Mouse (Mus musculus) midbrain, postnatal 0 days (tissue): ENCODE data around the gene Stx12. TPM values are rescaled to one million over a fixed set of nuclear protein-coding genes. Genes with fewer than 3 reads are reported as not detected.
"Not testable (repeated sequence)": the region's sequence is repeated elsewhere in the genome, so short reads cannot be mapped to it uniquely, and the experiment has no call there.

Source experiments
- ATAC-seq: fragments of 200-750 bp; cut with Nextera tagmentation; 2 replicates; pipeline ENCODE4 v1.8.0; 2017; ENCODE audit warnings: moderate number of reproducible peaks, mild to moderate bottlenecking, moderate TSS enrichment, moderate library complexity; ENCODE audit not compliant: low FRiP score
- DNase-seq: peaks from one replicate; pipeline ENCODE4 v3.0.0-alpha.2; 2015; ENCODE audit warnings: low spot score
- H3K27ac ChIP-seq: fragments of 300-500 bp; sonication (generic); 2 replicates; pipeline ENCODE4 v1.5.1; 2014; ENCODE audit warnings: low read depth, mild to moderate bottlenecking, low read length, mixed read lengths
- H3K27me3 ChIP-seq: fragments of 300-500 bp; sonication (generic); 2 replicates; pipeline ENCODE4 v1.6.1; 2014; ENCODE audit warnings: low read length, control low read depth, mixed read lengths; ENCODE audit not compliant: insufficient read depth
- H3K36me3 ChIP-seq: fragments of 300-500 bp; sonication (generic); 2 replicates; pipeline ENCODE4 v1.6.1; 2014; ENCODE audit warnings: low read length, control low read depth, mixed read lengths; ENCODE audit not compliant: insufficient read depth
- H3K4me1 ChIP-seq: fragments of 300-500 bp; sonication (generic); 2 replicates; pipeline ENCODE4 v1.6.1; 2014; ENCODE audit warnings: mild to moderate bottlenecking, control low read depth, antibody characterized with exemption, low read length, mixed read lengths; ENCODE audit not compliant: insufficient read depth
- H3K4me2 ChIP-seq: fragments of 300-500 bp; sonication (generic); 2 replicates; pipeline ENCODE4 v1.6.1; 2014; ENCODE audit warnings: low read depth, mild to moderate bottlenecking, low read length, mixed read lengths; ENCODE audit not compliant: poor library complexity, severe bottlenecking
- H3K4me3 ChIP-seq: fragments of 300-500 bp; sonication (generic); 2 replicates; pipeline ENCODE4 v1.5.1; 2014; ENCODE audit warnings: low read depth, mild to moderate bottlenecking, low read length, moderate library complexity
- H3K9ac ChIP-seq: fragments of 300-500 bp; sonication (generic); replicated peaks from 2 replicates; pipeline ENCODE4 v1.6.1; 2014; ENCODE audit warnings: mild to moderate bottlenecking, low read length, moderate library complexity, mixed read lengths; ENCODE audit not compliant: poor library complexity, severe bottlenecking
- H3K9me3 ChIP-seq: fragments of 300-500 bp; sonication (generic); 2 replicates; pipeline ENCODE4 v1.6.1; 2016; ENCODE audit warnings: low read length, control low read depth
- CTCF ChIP-seq: IDR thresholded peaks from 2 replicates; pipeline ENCODE4 v1.5.1; 2016; ENCODE audit warnings: antibody characterized with exemption, mild to moderate bottlenecking
- WGBS: fragments of 180-500 bp; shearing (Covaris S2); extraction: QIAGEN DNeasy Blood & Tissue Kit; methylation state at CpG from one replicate; pipeline ENCODE4 v1.1.7; 2014; 5-methylcytosine and 5-hydroxymethylcytosine counted together
- polyA plus RNA-seq: library from polyadenylated mRNA; unstranded; fragments of >200 nt; fragmentation: Nextera tagmentation; extraction: Ambion mirVana; gene quantifications from 2 replicates; pipeline ENCODE4 v1.2.1, GENCODE M21; 2015
- total RNA-seq: library from RNA; depleted of rRNA; stranded (reverse); fragments of >200 nt; gene quantifications from 2 replicates; pipeline ENCODE4 v1.2.3, GENCODE M21; 2014; rRNA removed

Gene Stx12
- total RNA-seq: 142 and 153 TPM in 2 replicates
- polyA plus RNA-seq: 151 and 158 TPM in 2 replicates

GRCm38 (mm10) chr4:132884064-132884843 is at the start of gene Stx12:
TSS of gene Stx12 (minus strand) at chr4:132884509.
- Histone ChIP-seq H3K9me3 (no peaks in the 10 kb centered on the region), H3K27me3 (no peaks in the 10 kb centered on the region), H3K9ac (peak within 1 kb of the TSS; percentile 91), H3K36me3 (peaks cover 4% of the 10 kb centered on the region; the same call in 1 of the 2 replicates), H3K4me3 (peak within 1 kb of the TSS; percentile 97), H3K4me2 (peak within 1 kb of the TSS; percentile 63), H3K27ac (peak within 1 kb of the TSS; percentile 77), H3K4me1 (peaks cover 10% of the 10 kb centered on the region; the same call in 1 of the 2 replicates)
- under 1% methylated on average over 71 of the region's 72 CpGs for WGBS
- TF ChIP-seq CTCF: no peak
- ATAC-seq (peak; percentile 95), DNase-seq (peak; percentile 93)

- no peak for DNase-seq
- H3K9ac ChIP-seq: no peak overlapping the region
- no peak for ATAC-seq
- H3K27me3 ChIP-seq: no peaks in the 10 kb centered on the region
- no peak overlapping the region for H3K4me3 ChIP-seq
- H3K36me3 ChIP-seq: no peaks in the 10 kb centered on the region
- H3K27ac ChIP-seq: no peak overlapping the region
- 0 out of 2 replicates have a peak, but pooled peaks cover 8% of the 10 kb centered on the region for H3K4me1 ChIP-seq
- H3K9me3 ChIP-seq: no peaks in the 10 kb centered on the region
- WGBS: 83% methylated on average over 4 of the region's 4 CpGs
- no peak overlapping the region for H3K4me2 ChIP-seq
- TF ChIP-seq CTCF: no peak
These were observed 48.6 kb upstream of the Stx12 start for GRCm38 (mm10) chr4:132932752-132933404.

- Histone ChIP-seq H3K27me3 (no peaks in the 10 kb centered on the region), H3K4me2 (no peak overlapping the region), H3K4me1 (0 out of 2 replicates have a peak, but pooled peaks cover 8% of the 10 kb centered on the region), H3K4me3 (no peak overlapping the region), H3K9ac (no peak overlapping the region), H3K27ac (no peak overlapping the region), H3K9me3 (no peaks in the 10 kb centered on the region), H3K36me3 (no peaks in the 10 kb centered on the region)
- no peak for ATAC-seq
- WGBS: 5% methylated on average over 8 of the region's 8 CpGs
- peak; percentile 73 for TF ChIP-seq CTCF
- DNase-seq: peak; percentile 60
These were observed 46.5 kb upstream of the Stx12 start for GRCm38 (mm10) chr4:132930784-132931183.

- ATAC-seq, H3K27me3 ChIP-seq, H3K4me2 ChIP-seq, H3K9me3 ChIP-seq, H3K9ac ChIP-seq, H3K4me3 ChIP-seq, H3K27ac ChIP-seq, H3K4me1 ChIP-seq, H3K36me3 ChIP-seq, DNase-seq: not testable (repeated sequence)
- 69% methylated on average over 2 of the region's 2 CpGs for WGBS
These were observed 42.2 kb upstream of the Stx12 start for GRCm38 (mm10) chr4:132926520-132926919.

GRCm38 (mm10) chr4:132922558-132923008 is 38.3 kb upstream of the Stx12 start, which contains the start of gene Fam76a:
TSS of gene Fam76a (minus strand) at chr4:132922558.
- peak; percentile 100 for DNase-seq
- Histone ChIP-seq H3K27ac (peak within 1 kb of the TSS; percentile 87), H3K9me3 (no peaks in the 10 kb centered on the region), H3K36me3 (peaks cover 4% of the 10 kb centered on the region), H3K9ac (peak within 1 kb of the TSS; percentile 90), H3K27me3 (no peaks in the 10 kb centered on the region), H3K4me1 (no peaks in the 10 kb centered on the region), H3K4me3 (peak within 1 kb of the TSS; percentile 98), H3K4me2 (peak within 1 kb of the TSS; percentile 80)
- no peak; the same call in 1 of the 2 replicates for TF ChIP-seq CTCF
- peak; percentile 99 for ATAC-seq
- WGBS: under 1% methylated on average over 49 of the region's 53 CpGs
